Mouse (Mus musculus): ENCODE results near the gene Mettl26. TPM values are rescaled to one million over a fixed set of nuclear protein-coding genes. Genes with fewer than 3 reads are reported as not detected.

Gene Mettl26
- total RNA-seq (2014; fragmentation: Nextera tagmentation) (13.9 and 19.0 TPM in 2 replicates), total RNA-seq (2017) (12.4 and 16.7 TPM in 2 replicates), polyA plus RNA-seq (2012) (30.2 and 34.4 TPM in 2 replicates)

- peak; percentile 58; the same call in 1 of the 2 replicates for ATAC-seq (ENCODE audit: extremely low read depth, insufficient number of reproducible peaks, low FRiP score, poor library complexity, severe bottlenecking)
- peak; percentile 69 for DNase-seq (ENCODE audit: low spot score)
Observed at GRCm38 (mm10) chr17:25874721-25875170, at the start of gene Mettl26. Gene Mettl26, plus strand, starts transcription at chr17:25875074.

GRCm38 (mm10) chr17:25825311-25825710 lies 49.6 kb upstream of the Mettl26 start:
- H3K4me1 ChIP-seq (ENCODE audit: insufficient read depth, low read depth, low read length): peaks cover 69% of the 10 kb centered on the region
- no peak for TF ChIP-seq GATA1 (IDR thresholded peaks at IDR 0.05; ENCODE audit: borderline replicate concordance, low read length)
- no peaks in the 10 kb centered on the region for H3K9me3 ChIP-seq (replicated peaks)
- DNase-seq (ENCODE audit: low spot score) (no peak), ATAC-seq (ENCODE audit: extremely low read depth, insufficient number of reproducible peaks, low FRiP score, poor library complexity, severe bottlenecking) (no peak)
- peaks cover 5% of the 10 kb centered on the region for H3K27me3 ChIP-seq (ENCODE audit: insufficient read depth, low read length)
- peaks cover 63% of the 10 kb centered on the region for H3K36me3 ChIP-seq (replicated peaks)
- H3K4me3 ChIP-seq (ENCODE audit: low read depth, low read length): peak overlapping the region; percentile 78; the same call in 1 of the 2 replicates

More at GRCm38 (mm10) chr17:25874721-25875170, at the start of gene Mettl26:
- no peaks in the 10 kb centered on the region for H3K9me3 ChIP-seq (replicated peaks)
- no peaks in the 10 kb centered on the region; the same call in 1 of the 2 replicates for H3K27me3 ChIP-seq (ENCODE audit: insufficient read depth, low read length)
- H3K4me1 ChIP-seq (ENCODE audit: insufficient read depth, low read depth, low read length): peaks cover 36% of the 10 kb centered on the region
- H3K4me3 ChIP-seq (ENCODE audit: low read depth, low read length): peak within 1 kb of the TSS; percentile 93
- peaks cover 33% of the 10 kb centered on the region for H3K36me3 ChIP-seq (replicated peaks)
- TF ChIP-seq GATA2 (IDR thresholded peaks at IDR 0.05; ENCODE audit: borderline replicate concordance, low read depth, low read length) (no peak), TAL1 (conservative IDR thresholded peaks at IDR 0.05; ENCODE audit: low read depth, low read length) (no peak), POLR2AphosphoS5 (IDR thresholded peaks at IDR 0.05; ENCODE audit: insufficient replicate concordance, low read depth, low read length) (no peak), CTCF (IDR thresholded peaks at IDR 0.05; ENCODE audit: low read depth, low read length) (no peak), GATA1 (IDR thresholded peaks at IDR 0.05; ENCODE audit: borderline replicate concordance, low read length) (no peak)

GRCm38 (mm10) chr17:25825984-25826570 lies 48.8 kb upstream of the Mettl26 start:
- no peak for ATAC-seq (ENCODE audit: extremely low read depth, insufficient number of reproducible peaks, low FRiP score, poor library complexity, severe bottlenecking)
- TF ChIP-seq POLR2AphosphoS5 (IDR thresholded peaks at IDR 0.05; ENCODE audit: insufficient replicate concordance, low read depth, low read length): no peak
- TF ChIP-seq GATA1 (IDR thresholded peaks at IDR 0.05; ENCODE audit: borderline replicate concordance, low read length): no peak
- TF ChIP-seq TAL1 (conservative IDR thresholded peaks at IDR 0.05; ENCODE audit: low read depth, low read length): no peak
- no peak for TF ChIP-seq CTCF (IDR thresholded peaks at IDR 0.05; ENCODE audit: low read depth, low read length)
- H3K4me3 ChIP-seq (ENCODE audit: low read depth, low read length): peak overlapping the region; percentile 9; the same call in 1 of the 2 replicates
- peaks cover 76% of the 10 kb centered on the region for H3K4me1 ChIP-seq (ENCODE audit: insufficient read depth, low read depth, low read length)
- H3K9me3 ChIP-seq (replicated peaks): no peaks in the 10 kb centered on the region
- H3K27me3 ChIP-seq (ENCODE audit: insufficient read depth, low read length): no peaks in the 10 kb centered on the region
- peaks cover 71% of the 10 kb centered on the region for H3K36me3 ChIP-seq (replicated peaks)
- no peak for DNase-seq (ENCODE audit: low spot score)

GRCm38 (mm10) chr17:25827011-25827410 lies 47.9 kb upstream of the Mettl26 start:
- peaks cover 80% of the 10 kb centered on the region for H3K36me3 ChIP-seq (replicated peaks)

GRCm38 (mm10) chr17:25827546-25828222 lies 47.2 kb upstream of the Mettl26 start:
- Histone ChIP-seq H3K4me1 (ENCODE audit: insufficient read depth, low read depth, low read length) (peaks cover 84% of the 10 kb centered on the region), H3K9me3 (replicated peaks) (no peaks in the 10 kb centered on the region), H3K27me3 (ENCODE audit: insufficient read depth, low read length) (no peaks in the 10 kb centered on the region), H3K36me3 (replicated peaks) (peaks cover 81% of the 10 kb centered on the region), H3K4me3 (ENCODE audit: low read depth, low read length) (peak overlapping the region; percentile 21; the same call in 1 of the 2 replicates)
- ATAC-seq (ENCODE audit: extremely low read depth, insufficient number of reproducible peaks, low FRiP score, poor library complexity, severe bottlenecking) (no peak), DNase-seq (ENCODE audit: low spot score) (no peak)
- no peak for TF ChIP-seq GATA1 (IDR thresholded peaks at IDR 0.05; ENCODE audit: borderline replicate concordance, low read length)
- no peak for TF ChIP-seq POLR2AphosphoS5 (IDR thresholded peaks at IDR 0.05; ENCODE audit: insufficient replicate concordance, low read depth, low read length)
- no peak for TF ChIP-seq GATA2 (IDR thresholded peaks at IDR 0.05; ENCODE audit: borderline replicate concordance, low read depth, low read length)
- TF ChIP-seq CTCF (IDR thresholded peaks at IDR 0.05; ENCODE audit: low read depth, low read length): no peak
- TF ChIP-seq TAL1 (conservative IDR thresholded peaks at IDR 0.05; ENCODE audit: low read depth, low read length): no peak

More at GRCm38 (mm10) chr17:25827011-25827410, 47.9 kb upstream of the Mettl26 start:
- no peaks in the 10 kb centered on the region for H3K9me3 ChIP-seq (replicated peaks)
- DNase-seq (ENCODE audit: low spot score) (no peak), ATAC-seq (ENCODE audit: extremely low read depth, insufficient number of reproducible peaks, low FRiP score, poor library complexity, severe bottlenecking) (no peak)
- no peak for TF ChIP-seq TAL1 (conservative IDR thresholded peaks at IDR 0.05; ENCODE audit: low read depth, low read length)
- TF ChIP-seq GATA2 (IDR thresholded peaks at IDR 0.05; ENCODE audit: borderline replicate concordance, low read depth, low read length): no peak
- TF ChIP-seq GATA1 (IDR thresholded peaks at IDR 0.05; ENCODE audit: borderline replicate concordance, low read length): no peak
- no peak overlapping the region for H3K4me3 ChIP-seq (ENCODE audit: low read depth, low read length)
- no peaks in the 10 kb centered on the region for H3K27me3 ChIP-seq (ENCODE audit: insufficient read depth, low read length)
- peaks cover 85% of the 10 kb centered on the region for H3K4me1 ChIP-seq (ENCODE audit: insufficient read depth, low read depth, low read length)

- ATAC-seq (ENCODE audit: extremely low read depth, insufficient number of reproducible peaks, low FRiP score, poor library complexity, severe bottlenecking): no peak
- DNase-seq (ENCODE audit: low spot score): no peak
- Histone ChIP-seq H3K27me3 (ENCODE audit: insufficient read depth, low read length) (no peaks in the 10 kb centered on the region), H3K36me3 (replicated peaks) (peaks cover 81% of the 10 kb centered on the region), H3K9me3 (replicated peaks) (no peaks in the 10 kb centered on the region), H3K4me3 (ENCODE audit: low read depth, low read length) (no peak overlapping the region; the same call in 1 of the 2 replicates), H3K4me1 (ENCODE audit: insufficient read depth, low read depth, low read length) (peaks cover 81% of the 10 kb centered on the region)
- TF ChIP-seq CTCF (IDR thresholded peaks at IDR 0.05; ENCODE audit: low read depth, low read length) (no peak), TAL1 (conservative IDR thresholded peaks at IDR 0.05; ENCODE audit: low read depth, low read length) (no peak), GATA2 (IDR thresholded peaks at IDR 0.05; ENCODE audit: borderline replicate concordance, low read depth, low read length) (no peak), GATA1 (IDR thresholded peaks at IDR 0.05; ENCODE audit: borderline replicate concordance, low read length) (no peak), POLR2AphosphoS5 (IDR thresholded peaks at IDR 0.05; ENCODE audit: insufficient replicate concordance, low read depth, low read length) (peak; percentile 33; the same call in 1 of the 2 replicates)
Observed at GRCm38 (mm10) chr17:25828223-25828594, 46.7 kb upstream of the Mettl26 start.
